Mouse (Mus musculus) G1E (cell line): Measurements from ENCODE around the gene Lpgat1.

Experiments
- CTCF ChIP-seq: IDR thresholded peaks from 2 replicates; pipeline ENCODE4 v1.5.1; 2012; ENCODE audit warnings: low read depth, low read length, inconsistent platforms, mixed read lengths
- GATA1 ChIP-seq: IDR thresholded peaks from 2 replicates; pipeline ENCODE4 v1.6.1; 2012; ENCODE audit warnings: borderline replicate concordance, low read length, inconsistent platforms, mixed read lengths

GRCm38 (mm10) chr1:191785108-191785507 lies 67.5 kb downstream of the Lpgat1 start:
- TF ChIP-seq CTCF (no peak), GATA1 (no peak)
